Mouse (Mus musculus) thymus, adult 2 months (tissue): Measurements from ENCODE around the gene Nucb1.

Experiments used
- CTCF ChIP-seq: fragments of 200-500 bp; IDR thresholded peaks from 2 replicates; pipeline ENCODE4 v1.5.1; 2012; ENCODE audit warnings: mild to moderate bottlenecking, control low read depth, low read length, moderate library complexity, borderline replicate concordance; ENCODE audit not compliant: control insufficient read depth, poor library complexity, insufficient read depth; ENCODE audit errors: extremely low read depth
- POLR2A ChIP-seq: fragments of 200-500 bp; IDR thresholded peaks from 2 replicates; pipeline ENCODE4 v1.6.1; 2012; ENCODE audit warnings: mild to moderate bottlenecking, low read length, control low read depth, moderate library complexity; ENCODE audit not compliant: control insufficient read depth, poor library complexity, insufficient read depth; ENCODE audit errors: extremely low read depth

- TF ChIP-seq CTCF (no peak), POLR2A (no peak)
These were observed 30.0 kb upstream of the Nucb1 start for GRCm38 (mm10) chr7:45540213-45540612.
